Mouse (Mus musculus): Measurements from ENCODE around the gene Cbr2.
A peak's percentile ranks its signal among the peaks of the same experiment; 100 is the strongest.
"Not testable (repeated sequence)": the region's sequence is repeated elsewhere in the genome, so short reads cannot be mapped to it uniquely, and the experiment has no call there.

Gene Cbr2

GRCm38 (mm10) chr11:120731858-120732680, at the start of gene Cbr2:
Gene Cbr2 (minus strand): TSS chr11:120732114.
- DNase-seq: no peak

- not testable (repeated sequence) for DNase-seq
Measured at GRCm38 (mm10) chr11:120781361-120781760, 49.4 kb upstream of the Cbr2 start.

GRCm38 (mm10) chr11:120779876-120780275, 48.0 kb upstream of the Cbr2 start:
- DNase-seq: no peak

- no peak for DNase-seq
Measured at GRCm38 (mm10) chr11:120777123-120777522, 45.2 kb upstream of the Cbr2 start.

GRCm38 (mm10) chr11:120775774-120776469, 44.0 kb upstream of the Cbr2 start:
- DNase-seq: peak; percentile 95

- DNase-seq: no peak
Measured at GRCm38 (mm10) chr11:120773463-120774190, 41.7 kb upstream of the Cbr2 start.

- DNase-seq: no peak
Measured at GRCm38 (mm10) chr11:120772749-120773148, 40.8 kb upstream of the Cbr2 start.

GRCm38 (mm10) chr11:120768206-120768605, 36.3 kb upstream of the Cbr2 start:
- DNase-seq: no peak

GRCm38 (mm10) chr11:120767023-120767422, 35.1 kb upstream of the Cbr2 start:
- DNase-seq: not testable (repeated sequence)

GRCm38 (mm10) chr11:120763121-120763999, 31.4 kb upstream of the Cbr2 start:
- DNase-seq: not testable (repeated sequence)

- not testable (repeated sequence) for DNase-seq
Measured at GRCm38 (mm10) chr11:120762672-120763041, 30.7 kb upstream of the Cbr2 start, which contains the start of gene Hmga1b. Gene Hmga1b (plus strand): TSS chr11:120762794.

- no peak for DNase-seq
Measured at GRCm38 (mm10) chr11:120761811-120762671, 30.1 kb upstream of the Cbr2 start.

- DNase-seq: no peak
Measured at GRCm38 (mm10) chr11:120760236-120760635, 28.3 kb upstream of the Cbr2 start.

GRCm38 (mm10) chr11:120751606-120752005, 19.7 kb upstream of the Cbr2 start:
- DNase-seq: no peak

- DNase-seq: peak; percentile 24
Measured at GRCm38 (mm10) chr11:120749430-120749829, 17.5 kb upstream of the Cbr2 start.

- DNase-seq: no peak
Measured at GRCm38 (mm10) chr11:120747974-120748373, 16.1 kb upstream of the Cbr2 start.

- DNase-seq: no peak
Measured at GRCm38 (mm10) chr11:120744121-120744701, 12.3 kb upstream of the Cbr2 start.

GRCm38 (mm10) chr11:120740981-120741380, 9.1 kb upstream of the Cbr2 start:
- no peak for DNase-seq

- no peak for DNase-seq
Measured at GRCm38 (mm10) chr11:120736424-120736823, 4.5 kb upstream of the Cbr2 start.

GRCm38 (mm10) chr11:120733521-120733920, 1.6 kb upstream of the Cbr2 start:
- DNase-seq: no peak

GRCm38 (mm10) chr11:120731395-120731794, 519 bp downstream of the Cbr2 start:
- DNase-seq: no peak
